Mouse (Mus musculus): ENCODE measurements around the gene Traf7.

DNA sequence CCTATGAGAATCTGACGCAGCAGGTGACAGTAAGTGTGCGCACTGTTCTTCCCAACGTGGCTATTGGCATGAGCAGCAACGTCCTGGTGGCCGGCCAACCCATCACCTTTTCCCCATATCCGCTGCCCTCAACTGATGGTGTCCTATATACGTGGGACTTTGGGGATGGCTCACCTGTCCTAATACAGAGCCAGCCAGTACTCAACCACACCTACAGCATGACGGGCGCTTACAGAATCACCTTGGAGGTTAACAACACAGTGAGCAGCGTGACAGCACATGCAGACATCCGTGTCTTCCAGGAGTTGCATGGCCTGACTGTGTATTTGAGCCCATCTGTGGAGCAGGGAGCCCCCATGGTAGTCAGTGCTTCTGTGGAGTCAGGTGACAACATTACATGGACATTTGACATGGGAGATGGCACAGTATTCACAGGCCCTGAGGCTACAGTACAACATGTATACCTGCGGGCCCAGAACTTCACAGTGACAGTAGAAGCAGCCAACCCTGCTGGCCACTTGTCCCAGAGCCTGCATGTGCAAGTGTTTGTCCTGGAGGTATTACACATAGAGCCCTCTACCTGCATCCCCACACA is 45.0 kb upstream of the Traf7 start:
- no peak for TF ChIP-seq CTCF (IDR thresholded peaks at IDR 0.05; ENCODE audit: control insufficient read depth, insufficient read depth, insufficient read length)
- no peak for TF ChIP-seq USF1 (IDR thresholded peaks at IDR 0.05; ENCODE audit: low read depth)
- no peak for TF ChIP-seq MAX (IDR thresholded peaks at IDR 0.05)
- TF ChIP-seq MYOD1 (IDR thresholded peaks at IDR 0.05; ENCODE audit: control insufficient read depth, insufficient read length, low read depth): no peak
- TF ChIP-seq CEBPB (IDR thresholded peaks at IDR 0.05; ENCODE audit: low read depth): no peak
- no peak for TF ChIP-seq FOSL1 (IDR thresholded peaks at IDR 0.05; ENCODE audit: insufficient read depth, low read length, poor library complexity, severe bottlenecking)
- TF ChIP-seq MYOG (IDR thresholded peaks at IDR 0.05; ENCODE audit: control insufficient read depth, extremely low read depth, insufficient read length): no peak

Measured in C2C12 (cell line).